Comparison of ENCODE assay signal across 8 mouse cellular contexts in genomic region chr1:133385506-133385905, GRCm38 (mm10). TPM values are rescaled to one million over a fixed set of nuclear protein-coding genes. Genes with fewer than 3 reads are reported as not detected.
DNase-seq lines count a peak whose midpoint lies in the region; ATAC-seq lines count a peak whose summit lies in the region.

No protein-coding gene starts in this region.

- H3K36me3 ChIP-seq in hindbrain, embryonic 15.5 days = no peaks in the 10 kb centered on the region
- H3K36me3 ChIP-seq in limb, embryonic 10.5 days = peaks cover 64% of the 10 kb centered on the region
- peaks cover 15% of the 10 kb centered on the region; the same call in 1 of the 2 replicates for H3K36me3 ChIP-seq in midbrain, embryonic 11.5 days (ENCODE audit: control insufficient read depth, insufficient read depth, low read length)

- H3K4me1 ChIP-seq in hindbrain, embryonic 15.5 days (replicated peaks) = peaks cover 16% of the 10 kb centered on the region
- peaks cover 31% of the 10 kb centered on the region for H3K4me1 ChIP-seq in limb, embryonic 10.5 days
- peaks cover 27% of the 10 kb centered on the region for H3K4me1 ChIP-seq in midbrain, embryonic 11.5 days (ENCODE audit: control insufficient read depth, insufficient read depth, low read length)

- peak overlapping the region; percentile 22; the same call in 1 of the 2 replicates for H3K4me2 ChIP-seq in hindbrain, embryonic 15.5 days
- peak overlapping the region; percentile 15 for H3K4me2 ChIP-seq in midbrain, embryonic 11.5 days

- no peak overlapping the region for H3K27ac ChIP-seq in hindbrain, embryonic 15.5 days (replicated peaks)
- H3K27ac ChIP-seq in limb, embryonic 10.5 days = peak overlapping the region; percentile 79
- H3K27ac ChIP-seq in midbrain, embryonic 11.5 days (ENCODE audit: low read depth, low read length) = peak overlapping the region; percentile 21; the same call in 1 of the 2 replicates

- DNase-seq in ovary, postnatal 36 days (ENCODE audit: low spot score) = peak; percentile 74
- DNase-seq in ovary, adult 18-20 months (ENCODE audit: low spot score) = no peak
- peak; percentile 69 to 85 for DNase-seq in cerebellum, postnatal 14 days
- peak; percentile 65 to 69 for DNase-seq in frontal cortex, postnatal 36 days (ENCODE audit: low spot score in 2 of 2)
- DNase-seq in limb, embryonic 10.5 days (ENCODE audit: low spot score) = peak; percentile 80
- peak; percentile 98 for DNase-seq in midbrain, embryonic 11.5 days (ENCODE audit: low spot score, missing footprints)
- DNase-seq in spleen, postnatal 4 days (ENCODE audit: low spot score in 2 of 2) = peak; percentile 77 to 90

- ATAC-seq in hindbrain, embryonic 15.5 days (ENCODE audit: low FRiP score, low read depth) = peak; percentile 19; the same call in 1 of the 2 replicates
- peak; percentile 28 for ATAC-seq in midbrain, embryonic 11.5 days (ENCODE audit: low FRiP score)

- H3K27me3 ChIP-seq in hindbrain, embryonic 15.5 days = no peaks in the 10 kb centered on the region
- no peaks in the 10 kb centered on the region for H3K27me3 ChIP-seq in limb, embryonic 10.5 days (ENCODE audit: low read depth, poor library complexity, severe bottlenecking)
- no peaks in the 10 kb centered on the region for H3K27me3 ChIP-seq in midbrain, embryonic 11.5 days (ENCODE audit: control insufficient read depth, insufficient read depth, low read length)

- no peak overlapping the region for H3K4me3 ChIP-seq in hindbrain, embryonic 15.5 days
- H3K4me3 ChIP-seq in limb, embryonic 10.5 days = no peak overlapping the region
- no peak overlapping the region for H3K4me3 ChIP-seq in midbrain, embryonic 11.5 days (ENCODE audit: low read depth, low read length)

- H3K9me3 ChIP-seq in hindbrain, embryonic 15.5 days = no peaks in the 10 kb centered on the region
- H3K9me3 ChIP-seq in limb, embryonic 10.5 days (replicated peaks) = no peaks in the 10 kb centered on the region
- H3K9me3 ChIP-seq in midbrain, embryonic 11.5 days (ENCODE audit: control insufficient read depth, low read length) = no peaks in the 10 kb centered on the region

- 31% methylated on average over 9 of the region's 9 CpGs for WGBS in hindbrain, embryonic 15.5 days
- WGBS in limb, embryonic 10.5 days = 44% methylated on average over 9 of the region's 9 CpGs
- WGBS in midbrain, embryonic 11.5 days = 33% methylated on average over 9 of the region's 9 CpGs

- 0 out of 2 replicates have a peak overlapping the region, but pooled peaks have one; percentile 3 for H3K9ac ChIP-seq in hindbrain, embryonic 15.5 days
- H3K9ac ChIP-seq in midbrain, embryonic 11.5 days (ENCODE audit: low read length) = peak overlapping the region; percentile 39

RNA-seq across cellular contexts. Expression of gene Etnk2, which starts 22.1 kb away (rescaled TPM):
- 21.1 and 22.4 TPM in 2 replicates for polyA plus RNA-seq in hindbrain, embryonic 15.5 days (2015; fragmentation: Nextera tagmentation; extraction: Ambion mirVana)
- 1.7 and 2.0 TPM in 2 replicates for polyA plus RNA-seq in limb, embryonic 10.5 days (2016; fragmentation: Nextera tagmentation; extraction: Ambion mirVana)
- 2.1 and 2.5 TPM in 2 replicates for polyA plus RNA-seq in midbrain, embryonic 11.5 days (2014; fragmentation: Nextera tagmentation; extraction: Ambion mirVana)

RNA-seq across cellular contexts. Expression of gene Ren1, which starts 35.2 kb away (rescaled TPM):
- 7.9 and 11.1 TPM in 2 replicates for polyA plus RNA-seq in hindbrain, embryonic 15.5 days (2015; fragmentation: Nextera tagmentation; extraction: Ambion mirVana)
- 0.09 TPM in 1 of 2 replicates, not detected in the other for polyA plus RNA-seq in limb, embryonic 10.5 days (2016; fragmentation: Nextera tagmentation; extraction: Ambion mirVana)
- not detected in 2 replicates for polyA plus RNA-seq in midbrain, embryonic 11.5 days (2014; fragmentation: Nextera tagmentation; extraction: Ambion mirVana)

RNA-seq across cellular contexts. Expression of gene Sox13, which starts 38.7 kb away (rescaled TPM):
- polyA plus RNA-seq in hindbrain, embryonic 15.5 days (2015; fragmentation: Nextera tagmentation; extraction: Ambion mirVana) = 6.0 and 7.3 TPM in 2 replicates
- polyA plus RNA-seq in limb, embryonic 10.5 days (2016; fragmentation: Nextera tagmentation; extraction: Ambion mirVana) = 10.3 and 12.9 TPM in 2 replicates
- polyA plus RNA-seq in midbrain, embryonic 11.5 days (2014; fragmentation: Nextera tagmentation; extraction: Ambion mirVana) = 22.3 and 23.9 TPM in 2 replicates
